Mouse (Mus musculus): ENCODE measurements at regions not wholly inside any gene's neighbourhood (a gene's known extent, or its start where the extent isn't known, plus 50 kb on each side); places are given as distances from the start of the nearest gene placed in this dataset.

DNA sequence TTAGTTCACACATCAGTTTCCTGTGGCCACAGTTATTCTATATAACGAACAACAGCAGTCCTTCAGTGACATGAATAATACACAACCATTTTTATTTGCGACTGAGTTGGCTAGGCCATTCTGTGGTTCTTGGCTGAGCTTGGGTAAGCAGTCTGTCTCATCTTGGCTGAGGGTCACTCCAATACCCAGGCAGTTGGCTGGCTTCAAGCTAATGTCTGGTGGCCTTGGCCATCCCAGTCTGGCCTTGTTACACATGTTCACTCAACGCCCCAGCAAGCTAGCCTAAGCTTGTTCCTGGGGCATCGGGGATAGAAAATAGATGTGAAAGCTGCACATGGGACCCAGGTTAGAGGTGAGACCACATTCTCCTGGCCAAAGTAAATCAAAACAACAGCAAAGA lies 175.5 kb upstream of the Serpine2 start:
- no peaks in the 10 kb centered on the region for H3K36me3 ChIP-seq (ENCODE audit: control insufficient read depth, insufficient read depth)
- no peaks in the 10 kb centered on the region for H3K9me3 ChIP-seq (ENCODE audit: control insufficient read depth)
- TF ChIP-seq CTCF (IDR thresholded peaks at IDR 0.05; ENCODE audit: low read depth): no peak
- no peak for ATAC-seq
- no peak overlapping the region for H3K4me3 ChIP-seq (ENCODE audit: low read depth, low read length)
- H3K9ac ChIP-seq (ENCODE audit: low read depth, low read length): no peak overlapping the region
- no peaks in the 10 kb centered on the region for H3K4me1 ChIP-seq (replicated peaks; ENCODE audit: control insufficient read depth, insufficient read depth, low read length)
- H3K4me2 ChIP-seq (replicated peaks; ENCODE audit: low read depth): no peak overlapping the region
- H3K27ac ChIP-seq (ENCODE audit: low read depth, low read length): no peak overlapping the region
- 91% methylated on average over 4 of the region's 4 CpGs for WGBS
- H3K27me3 ChIP-seq (replicated peaks; ENCODE audit: control insufficient read depth, insufficient read depth, low read length): no peaks in the 10 kb centered on the region

DNA sequence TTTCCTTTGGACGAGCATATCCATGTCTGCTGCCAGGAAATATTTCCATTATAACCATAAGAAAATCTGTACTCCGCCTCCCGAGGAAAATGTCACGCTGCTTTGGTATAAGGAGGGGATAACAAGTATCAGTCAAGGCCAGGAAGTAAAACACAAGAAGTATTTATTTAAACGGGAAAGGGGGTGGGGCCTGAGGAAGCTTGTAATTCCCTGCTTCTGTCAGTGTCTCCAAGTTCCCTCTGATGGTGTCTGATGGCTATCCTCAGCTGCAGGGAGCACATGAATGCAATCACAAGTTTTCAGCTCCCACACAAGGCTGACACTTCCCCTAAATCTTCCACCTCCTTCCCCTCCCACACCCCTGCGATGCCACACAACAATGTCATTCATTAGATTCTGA lies 172.5 kb upstream of the Serpine2 start:
- no peak overlapping the region for H3K4me2 ChIP-seq (replicated peaks; ENCODE audit: low read depth)
- H3K27ac ChIP-seq (ENCODE audit: low read depth, low read length): no peak overlapping the region
- 39% methylated on average over 6 of the region's 6 CpGs for WGBS

GRCm38 (mm10) chr1:80033121-80033520 lies 172.1 kb upstream of the Serpine2 start:
- Histone ChIP-seq H3K9me3 (ENCODE audit: control insufficient read depth) (no peaks in the 10 kb centered on the region), H3K4me2 (replicated peaks; ENCODE audit: low read depth) (no peak overlapping the region), H3K9ac (ENCODE audit: low read depth, low read length) (no peak overlapping the region), H3K36me3 (ENCODE audit: control insufficient read depth, insufficient read depth) (no peaks in the 10 kb centered on the region), H3K4me1 (replicated peaks; ENCODE audit: control insufficient read depth, insufficient read depth, low read length) (no peaks in the 10 kb centered on the region), H3K4me3 (ENCODE audit: low read depth, low read length) (no peak overlapping the region), H3K27ac (ENCODE audit: low read depth, low read length) (no peak overlapping the region), H3K27me3 (replicated peaks; ENCODE audit: control insufficient read depth, insufficient read depth, low read length) (no peaks in the 10 kb centered on the region)
- 67% methylated on average over 2 of the region's 2 CpGs for WGBS
- ATAC-seq: no peak
- no peak for TF ChIP-seq CTCF (IDR thresholded peaks at IDR 0.05; ENCODE audit: low read depth)

More for the DNA sequence above, 172.5 kb upstream of the Serpine2 start:
- no peaks in the 10 kb centered on the region for H3K36me3 ChIP-seq (ENCODE audit: control insufficient read depth, insufficient read depth)
- ATAC-seq: no peak
- no peak overlapping the region for H3K9ac ChIP-seq (ENCODE audit: low read depth, low read length)
- no peak for TF ChIP-seq CTCF (IDR thresholded peaks at IDR 0.05; ENCODE audit: low read depth)
- no peaks in the 10 kb centered on the region for H3K27me3 ChIP-seq (replicated peaks; ENCODE audit: control insufficient read depth, insufficient read depth, low read length)
- no peak overlapping the region for H3K4me3 ChIP-seq (ENCODE audit: low read depth, low read length)
- H3K4me1 ChIP-seq (replicated peaks; ENCODE audit: control insufficient read depth, insufficient read depth, low read length): no peaks in the 10 kb centered on the region
- H3K9me3 ChIP-seq (ENCODE audit: control insufficient read depth): no peaks in the 10 kb centered on the region

DNA sequence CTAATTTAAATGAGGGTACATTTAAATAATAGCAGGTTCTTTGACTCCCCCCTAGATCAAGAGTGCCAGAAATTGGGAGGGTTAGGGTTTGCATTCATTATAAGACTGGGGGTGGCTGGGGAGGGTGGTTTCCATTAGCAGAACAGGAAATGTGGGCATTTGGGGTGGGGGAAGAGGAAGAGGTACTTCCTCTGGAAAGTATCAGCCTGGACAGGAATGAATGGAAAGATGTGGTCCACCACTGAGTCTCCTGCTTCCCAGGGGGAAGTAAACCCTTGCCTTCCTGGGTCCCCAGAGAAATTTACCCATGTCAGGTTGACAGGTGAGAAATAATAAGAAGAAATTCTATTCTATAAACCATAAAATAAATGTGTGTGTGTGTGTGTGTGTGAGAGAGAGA lies 171.5 kb upstream of the Serpine2 start:
- no peaks in the 10 kb centered on the region for H3K4me1 ChIP-seq (replicated peaks; ENCODE audit: control insufficient read depth, insufficient read depth, low read length)
- H3K36me3 ChIP-seq (ENCODE audit: control insufficient read depth, insufficient read depth): no peaks in the 10 kb centered on the region
- no peak overlapping the region for H3K9ac ChIP-seq (ENCODE audit: low read depth, low read length)
- H3K4me3 ChIP-seq (ENCODE audit: low read depth, low read length): no peak overlapping the region
- H3K27me3 ChIP-seq (replicated peaks; ENCODE audit: control insufficient read depth, insufficient read depth, low read length): no peaks in the 10 kb centered on the region
- H3K27ac ChIP-seq (ENCODE audit: low read depth, low read length): no peak overlapping the region
- no peak overlapping the region for H3K4me2 ChIP-seq (replicated peaks; ENCODE audit: low read depth)
- no peaks in the 10 kb centered on the region for H3K9me3 ChIP-seq (ENCODE audit: control insufficient read depth)
- no peak for ATAC-seq
- no peak for TF ChIP-seq CTCF (IDR thresholded peaks at IDR 0.05; ENCODE audit: low read depth)

DNA sequence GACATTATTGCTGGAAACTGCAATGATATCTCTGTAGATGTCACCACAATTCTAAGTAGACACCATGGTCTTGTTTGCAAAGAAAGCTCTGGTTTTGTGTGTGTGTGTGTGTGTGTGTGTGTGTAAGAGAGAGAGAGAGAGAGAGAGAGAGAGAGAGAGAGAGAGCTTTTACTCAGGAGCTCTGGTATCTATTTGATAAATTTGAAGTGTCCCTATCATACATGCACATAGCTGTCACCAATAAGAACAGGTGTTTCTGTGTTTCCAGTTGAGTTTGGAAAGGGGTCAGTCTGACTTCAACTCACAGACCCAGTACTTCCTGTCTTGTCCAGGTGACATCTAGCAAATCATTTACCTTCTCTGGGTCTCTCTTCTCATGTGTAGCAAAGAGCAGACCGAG lies 169.7 kb upstream of the Serpine2 start:
- H3K27me3 ChIP-seq (replicated peaks; ENCODE audit: control insufficient read depth, insufficient read depth, low read length): no peaks in the 10 kb centered on the region
- no peak overlapping the region for H3K4me2 ChIP-seq (replicated peaks; ENCODE audit: low read depth)
- no peaks in the 10 kb centered on the region for H3K4me1 ChIP-seq (replicated peaks; ENCODE audit: control insufficient read depth, insufficient read depth, low read length)
- ATAC-seq: no peak
- H3K27ac ChIP-seq (ENCODE audit: low read depth, low read length): no peak overlapping the region
- TF ChIP-seq CTCF (IDR thresholded peaks at IDR 0.05; ENCODE audit: low read depth): no peak
- no peak overlapping the region for H3K4me3 ChIP-seq (ENCODE audit: low read depth, low read length)
- no peaks in the 10 kb centered on the region for H3K9me3 ChIP-seq (ENCODE audit: control insufficient read depth)
- WGBS: 50% methylated on average over 1 of the region's 1 CpGs
- H3K9ac ChIP-seq (ENCODE audit: low read depth, low read length): no peak overlapping the region
- H3K36me3 ChIP-seq (ENCODE audit: control insufficient read depth, insufficient read depth): no peaks in the 10 kb centered on the region

DNA sequence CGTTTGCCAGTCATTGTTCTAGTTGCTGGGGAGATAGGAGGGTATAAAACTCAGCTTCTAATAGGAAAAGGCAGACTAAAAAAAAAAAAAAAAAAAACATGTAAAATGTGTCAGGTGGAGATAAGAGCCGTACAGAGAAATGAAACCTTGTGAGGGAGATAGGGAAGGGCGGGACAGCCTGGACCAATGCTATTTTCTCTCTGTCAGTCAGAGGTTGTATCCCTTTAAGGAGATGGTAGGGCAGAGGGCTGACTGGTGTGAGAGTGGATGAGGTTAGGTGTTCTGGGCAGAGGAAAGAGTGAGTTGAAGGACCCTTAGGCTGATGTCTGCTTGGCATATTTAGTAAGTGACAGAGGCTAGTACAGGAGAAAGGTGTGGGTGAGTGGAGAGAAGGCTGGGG lies 169.2 kb upstream of the Serpine2 start:
- no peaks in the 10 kb centered on the region for H3K4me1 ChIP-seq (replicated peaks; ENCODE audit: control insufficient read depth, insufficient read depth, low read length)
- no peak overlapping the region for H3K9ac ChIP-seq (ENCODE audit: low read depth, low read length)
- H3K4me2 ChIP-seq (replicated peaks; ENCODE audit: low read depth): no peak overlapping the region
- no peak for ATAC-seq
- H3K36me3 ChIP-seq (ENCODE audit: control insufficient read depth, insufficient read depth): no peaks in the 10 kb centered on the region
- H3K4me3 ChIP-seq (ENCODE audit: low read depth, low read length): no peak overlapping the region
- 53% methylated on average over 3 of the region's 3 CpGs for WGBS
- H3K27me3 ChIP-seq (replicated peaks; ENCODE audit: control insufficient read depth, insufficient read depth, low read length): no peaks in the 10 kb centered on the region
- no peak for TF ChIP-seq CTCF (IDR thresholded peaks at IDR 0.05; ENCODE audit: low read depth)
- no peak overlapping the region for H3K27ac ChIP-seq (ENCODE audit: low read depth, low read length)
- no peaks in the 10 kb centered on the region for H3K9me3 ChIP-seq (ENCODE audit: control insufficient read depth)

All from intestine, postnatal 0 days (tissue).